Mouse (Mus musculus) thymus, postnatal 14 days (tissue): ENCODE data around the gene Ctrl.
"Not testable (repeated sequence)": the region's sequence is repeated elsewhere in the genome, so short reads cannot be mapped to it uniquely, and the experiment has no call there.

Experiments used
- DNase-seq: peaks from one replicate; pipeline ENCODE4 v3.0.0; 2021

The Ctrl gene

DNA sequence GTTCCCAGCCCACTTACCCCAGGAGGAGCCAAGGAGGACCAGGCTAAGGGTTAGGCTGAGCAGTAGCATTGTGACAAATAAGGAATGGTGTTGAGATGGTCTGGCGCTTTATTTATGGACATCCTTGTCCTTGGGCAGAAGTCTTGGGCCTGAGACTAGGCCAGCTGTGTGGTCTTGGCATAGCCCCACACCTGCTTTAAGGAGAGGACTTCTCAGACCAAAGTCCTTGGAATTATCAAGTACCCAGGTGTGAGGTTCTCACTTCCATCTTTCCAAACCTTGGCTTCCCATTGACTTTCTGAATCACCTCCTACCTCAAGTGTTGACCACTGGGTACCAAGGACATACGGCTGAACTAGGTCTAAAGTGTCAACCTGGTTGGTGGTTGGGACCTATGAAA, at the start of gene Ctrl:
Gene Ctrl (minus strand): TSS at position 101 of the 400 bp plus-strand sequence.
- no peak for DNase-seq

DNA sequence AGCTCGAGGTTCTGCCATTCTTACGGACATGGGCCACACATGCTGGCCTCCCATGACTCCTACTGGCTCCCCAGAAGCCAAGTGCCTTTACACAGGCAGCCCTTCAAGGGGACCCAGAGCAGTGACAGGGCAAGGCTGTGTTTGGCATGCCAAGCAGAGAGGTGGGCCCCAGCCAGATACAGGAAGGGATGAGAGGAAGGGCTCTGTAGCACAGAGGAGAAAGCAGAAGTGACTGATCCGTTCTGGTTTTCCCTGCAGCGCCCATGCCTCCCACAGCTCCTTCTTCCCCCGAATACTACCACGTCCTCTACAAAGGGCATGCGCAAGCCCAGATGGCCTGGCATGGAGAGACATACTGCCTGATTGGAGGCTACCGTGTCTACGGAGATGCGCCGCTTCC, 49.7 kb upstream of the Ctrl start:
- DNase-seq, result not testable (repeated sequence)

DNA sequence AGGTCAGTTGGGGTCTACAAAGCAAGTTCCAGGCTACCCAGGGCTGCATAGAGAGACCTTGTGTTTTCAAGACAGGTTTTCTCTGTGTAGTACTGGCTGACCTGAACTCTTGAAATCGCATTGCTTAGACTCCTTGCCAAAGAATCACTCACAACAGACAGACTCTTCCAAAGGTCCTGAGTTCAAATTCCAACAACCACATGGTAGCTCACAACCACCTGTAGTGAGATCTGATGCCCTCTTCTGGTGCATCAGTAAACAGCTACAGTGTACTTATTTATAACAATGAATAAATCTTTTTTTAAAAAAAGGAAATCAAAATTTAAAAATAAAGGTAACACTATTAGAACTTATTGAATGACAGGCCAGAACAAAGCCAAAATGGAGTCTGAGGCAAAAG, 47.5 kb upstream of the Ctrl start:
- DNase-seq, result no peak

GRCm38 (mm10) chr8:105979325-105979724, 45.7 kb upstream of the Ctrl start, which contains the start of gene Dpep3:
Gene Dpep3 (minus strand): TSS chr8:105979429.
- DNase-seq, result no peak

GRCm38 (mm10) chr8:105975363-105975762, 41.7 kb upstream of the Ctrl start:
- no peak for DNase-seq

GRCm38 (mm10) chr8:105971019-105971720, 37.5 kb upstream of the Ctrl start:
- no peak for DNase-seq

DNA sequence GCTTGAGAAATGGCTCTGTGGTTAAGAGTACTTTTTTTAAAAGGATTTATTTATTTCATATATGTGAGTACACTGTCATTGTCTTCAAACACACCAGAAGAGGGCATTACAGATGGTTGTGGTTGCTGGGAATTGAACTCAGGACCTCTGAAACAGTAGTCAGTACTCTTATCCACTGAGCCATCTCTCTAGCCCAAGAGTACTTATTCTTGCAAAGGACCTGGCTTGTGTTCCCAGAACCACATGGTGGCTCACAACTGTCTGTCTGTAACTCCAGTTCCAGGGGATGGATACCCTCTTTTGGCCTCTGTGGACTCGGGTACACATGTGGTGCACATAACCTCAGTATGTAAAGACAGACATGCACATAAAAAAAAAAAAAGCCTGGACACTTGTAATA, 35.7 kb upstream of the Ctrl start:
- no peak for DNase-seq

DNA sequence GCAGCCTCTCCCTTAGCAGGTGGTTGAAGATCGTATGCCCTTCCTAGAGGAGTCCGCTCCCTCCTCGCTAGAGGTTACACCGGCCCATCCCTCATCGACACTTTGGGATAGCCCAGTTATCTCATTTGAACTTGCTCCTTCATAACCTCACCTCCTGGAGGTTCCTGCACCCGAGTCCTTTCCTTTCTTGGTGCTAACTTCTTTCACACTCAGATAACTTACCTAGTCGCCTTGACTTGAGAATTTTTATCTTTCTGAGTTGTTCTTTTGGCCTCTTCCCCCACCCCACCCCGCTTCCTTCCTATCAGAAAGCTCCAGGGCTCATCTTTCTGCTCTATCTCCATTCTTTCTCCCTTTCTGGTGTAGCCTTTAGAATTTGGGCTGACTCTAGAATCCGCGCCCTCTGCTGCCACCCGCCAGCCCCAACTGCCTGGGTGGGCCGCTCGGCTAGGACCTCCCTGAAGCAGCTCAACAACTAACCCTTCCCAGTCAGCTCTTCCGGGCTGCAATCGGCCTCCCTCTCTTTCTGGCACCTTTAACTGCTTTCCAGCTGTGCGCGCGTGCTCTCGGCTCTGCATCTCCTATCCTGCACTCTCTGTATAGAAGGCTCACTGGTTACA, 33.1 kb upstream of the Ctrl start:
- DNase-seq, result peak; percentile 65

DNA sequence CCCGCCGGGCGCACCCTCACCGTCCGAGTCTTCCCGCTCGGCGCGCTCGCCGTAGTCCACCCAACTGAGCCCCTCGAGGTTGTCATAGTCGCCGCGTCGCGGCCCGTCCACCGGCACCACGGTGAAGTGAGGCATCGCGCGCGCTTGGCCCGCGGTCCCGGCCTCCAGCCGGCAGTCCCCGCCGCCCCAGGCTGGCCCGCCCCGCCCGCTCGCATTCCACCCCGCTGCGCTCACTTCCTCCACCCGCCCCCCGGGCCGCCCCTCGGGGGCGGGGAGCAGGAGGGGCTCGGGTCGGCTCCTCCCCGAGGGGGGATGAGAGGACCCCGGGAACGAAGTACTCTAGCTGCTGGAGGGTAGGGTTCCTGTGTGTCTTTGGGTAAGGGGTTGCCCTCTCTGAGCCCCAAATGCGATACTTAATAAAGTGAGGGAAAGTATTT, 32.3 kb upstream of the Ctrl start, which contains the start of gene Slc12a4:
Gene Slc12a4 (minus strand): TSS at position 193 of the 437 bp plus-strand sequence.
- peak; percentile 92 for DNase-seq

DNA sequence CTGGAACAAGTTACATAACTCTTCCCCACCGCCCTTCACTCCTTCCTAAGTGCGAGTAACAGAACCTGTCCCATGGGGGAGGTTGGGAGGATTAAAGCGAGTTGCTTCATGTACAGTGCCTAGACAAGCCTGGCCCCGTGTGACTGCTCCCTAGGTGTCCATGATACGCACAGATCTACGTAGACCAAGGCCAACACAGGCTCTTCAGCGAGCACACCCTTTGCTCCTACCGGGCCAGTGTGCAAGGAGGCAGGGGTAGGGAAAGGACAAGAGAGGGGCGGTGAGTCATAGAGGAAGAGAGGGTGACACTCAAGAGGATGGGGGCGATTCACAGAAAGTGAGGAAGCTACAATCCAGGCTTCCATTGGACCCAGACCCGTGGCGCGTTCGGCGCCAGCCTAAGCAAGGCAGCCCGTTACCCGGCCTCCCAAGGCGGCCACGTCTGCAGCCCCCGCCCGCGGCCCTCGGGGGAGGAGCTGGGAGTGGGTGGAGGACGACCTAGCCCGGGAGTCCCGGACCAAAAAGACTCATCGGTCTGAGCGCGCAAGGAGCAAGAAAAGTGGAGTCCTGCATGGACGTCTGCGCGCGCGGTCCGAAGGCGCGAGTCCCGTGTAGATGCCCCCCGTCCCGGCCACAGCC, 31.7 kb upstream of the Ctrl start:
- DNase-seq, result peak; percentile 73

- no peak for DNase-seq
Measured at GRCm38 (mm10) chr8:105964506-105965265, 31.0 kb upstream of the Ctrl start.

- DNase-seq, result no peak
Measured at GRCm38 (mm10) chr8:105961536-105961935, 27.9 kb upstream of the Ctrl start.

DNA sequence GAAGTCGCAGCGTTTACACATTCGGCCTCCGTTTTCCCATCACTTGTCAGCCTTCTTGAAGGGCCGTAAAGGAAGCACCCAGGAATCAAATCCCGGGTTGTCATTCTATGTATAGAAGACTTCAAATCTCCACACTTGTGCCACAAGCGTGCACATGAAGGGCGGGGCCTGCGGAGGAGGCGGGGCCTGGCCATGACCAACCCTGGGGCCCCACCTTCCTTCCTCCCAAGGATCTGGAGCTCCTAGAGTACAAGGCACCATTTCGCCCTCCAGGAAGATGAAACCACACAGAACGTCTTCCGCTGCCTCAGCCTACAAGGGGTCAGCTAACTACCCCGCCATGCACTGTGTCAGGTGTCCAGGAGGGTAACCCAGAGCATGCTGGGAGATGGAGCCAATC, 27.4 kb upstream of the Ctrl start:
- DNase-seq, result peak; percentile 18

DNA sequence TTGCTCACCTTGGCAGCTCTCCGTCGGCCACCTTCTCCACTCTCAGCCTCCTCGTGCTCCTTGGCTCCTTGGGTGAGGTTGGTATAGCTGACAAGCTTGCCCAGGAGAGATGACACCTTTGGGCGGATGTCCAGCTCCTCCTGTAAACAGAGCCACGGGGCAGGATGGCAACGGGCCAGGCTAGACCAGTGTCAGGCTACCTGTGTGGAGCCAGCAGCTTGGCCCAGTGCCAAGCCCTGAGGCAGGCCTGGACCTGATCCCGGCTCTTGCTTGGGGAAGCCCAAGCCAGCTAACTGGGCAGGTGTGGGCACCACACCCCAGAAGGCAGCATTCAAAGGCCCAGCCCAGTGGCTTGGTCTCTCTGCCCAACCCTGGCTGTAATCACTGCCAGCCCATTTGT, 25.7 kb upstream of the Ctrl start:
- DNase-seq, result no peak

DNA sequence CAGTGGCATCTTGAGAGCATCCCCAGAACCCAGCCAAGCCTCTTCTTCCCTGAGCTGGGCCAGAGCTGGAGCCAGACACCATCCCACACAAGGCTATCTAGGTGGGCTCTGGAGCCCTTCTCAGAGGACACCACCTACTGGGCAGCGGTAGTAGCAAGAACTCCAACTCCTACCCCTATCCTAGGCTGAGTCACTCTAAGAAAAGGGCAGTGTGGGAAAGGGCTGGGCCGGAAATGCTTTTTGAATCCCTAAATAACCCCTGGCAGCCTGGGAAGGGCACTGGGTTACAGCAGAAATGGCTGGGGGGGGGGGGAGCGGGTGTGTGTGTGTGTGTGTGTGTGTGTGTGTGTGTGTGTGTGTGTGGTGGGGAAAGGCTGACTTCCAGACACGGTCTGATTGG, 24.2 kb upstream of the Ctrl start:
- no peak for DNase-seq

DNA sequence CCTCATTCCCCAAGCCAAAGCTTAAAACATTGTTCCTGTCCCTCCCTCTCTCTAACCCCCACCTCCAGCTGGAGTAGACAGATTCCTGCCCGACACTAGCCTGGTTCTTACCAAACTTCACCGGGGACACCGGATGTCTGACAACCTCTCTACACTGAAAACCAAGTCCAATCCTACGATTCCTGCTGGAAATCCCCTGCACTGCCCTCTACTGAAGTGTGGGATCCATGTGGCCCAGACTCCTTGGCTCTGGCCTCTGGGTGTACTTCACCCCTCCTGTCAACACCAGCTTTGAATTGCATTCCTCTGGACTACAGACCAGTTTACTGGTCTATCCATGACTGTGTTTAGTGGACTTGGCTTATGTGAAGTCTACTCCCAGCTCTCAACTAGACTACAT, 22.9 kb upstream of the Ctrl start:
- no peak for DNase-seq

DNA sequence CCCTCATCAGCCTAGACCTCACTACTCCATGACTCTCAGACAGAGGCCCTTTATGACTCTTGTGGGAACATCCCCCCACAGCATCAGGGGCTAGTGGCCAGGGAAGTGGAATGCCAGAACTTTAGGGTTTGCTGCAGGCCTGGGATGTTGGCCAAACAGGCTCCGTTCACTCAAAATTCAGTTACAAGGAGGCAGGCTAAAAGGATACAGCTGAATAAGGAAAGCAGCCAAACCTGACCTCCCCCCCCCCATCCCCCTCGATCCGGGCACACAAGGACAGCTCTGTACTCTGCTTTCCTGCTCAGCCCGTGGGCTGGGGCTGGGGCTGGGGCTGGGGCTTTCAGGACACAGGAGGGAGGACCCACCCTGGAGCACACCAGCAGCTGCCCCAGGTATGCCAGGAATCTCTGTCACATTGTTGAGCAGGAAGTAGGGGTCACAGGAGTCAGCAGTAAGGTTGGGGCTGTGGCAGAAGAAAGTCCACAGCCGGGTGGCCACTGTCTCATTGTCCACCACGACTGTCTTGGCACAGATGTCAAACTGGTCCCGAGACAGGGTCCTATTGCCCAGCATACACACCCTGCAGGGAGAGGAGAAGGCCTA, 17.5 kb upstream of the Ctrl start:
- DNase-seq, result no peak

- no peak for DNase-seq
Measured at GRCm38 (mm10) chr8:105949350-105949749, 15.7 kb upstream of the Ctrl start.

DNA sequence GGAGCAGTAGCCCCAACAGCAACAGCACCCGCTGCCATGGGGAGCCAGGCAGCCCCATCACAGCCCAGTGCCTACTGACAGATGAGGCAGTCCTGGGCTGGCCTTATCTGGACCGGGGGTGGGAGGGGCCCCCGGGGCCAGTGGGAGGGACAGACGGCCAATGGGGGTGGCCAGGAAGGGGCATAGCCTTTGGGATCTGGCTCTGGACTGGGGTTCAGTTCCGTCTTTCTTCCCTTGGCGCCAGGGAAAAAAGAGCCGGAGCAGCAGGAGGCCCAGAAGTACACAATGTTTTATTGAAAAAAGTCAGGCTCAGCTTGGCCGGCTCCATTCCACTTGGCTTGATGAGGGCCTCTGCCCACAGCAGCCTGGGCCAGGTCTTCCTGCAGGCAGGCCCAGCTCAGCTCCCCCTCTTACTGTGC, 9.7 kb upstream of the Ctrl start, which contains the start of gene Lcat:
Gene Lcat (minus strand): TSS at position 62 of the 419 bp plus-strand sequence.
- DNase-seq, result no peak

DNA sequence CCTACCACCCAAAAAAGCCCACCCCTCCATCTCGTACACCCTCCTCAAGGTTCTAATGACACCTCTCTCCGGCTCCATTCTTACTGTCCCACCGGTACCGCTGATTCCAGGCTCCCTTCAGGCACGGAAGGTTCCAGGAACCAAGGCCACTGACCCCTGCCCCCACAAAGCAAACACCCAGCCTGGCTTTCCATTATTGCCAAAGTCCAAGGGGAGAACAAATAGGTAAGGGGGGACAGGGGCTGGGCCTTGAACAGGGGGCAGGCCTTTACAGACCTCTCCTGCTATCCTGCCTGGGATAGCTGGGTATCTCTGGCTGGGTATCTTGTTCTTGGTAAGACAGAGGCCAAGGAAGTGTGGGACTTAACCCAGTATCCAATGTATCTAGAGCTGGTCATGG, 8.9 kb upstream of the Ctrl start:
- no peak for DNase-seq

- no peak for DNase-seq
Measured at GRCm38 (mm10) chr8:105942026-105942425, 8.4 kb upstream of the Ctrl start.

GRCm38 (mm10) chr8:105938306-105938669, 4.6 kb upstream of the Ctrl start, which contains the start of gene Psmb10:
Gene Psmb10 (minus strand): TSS chr8:105938444.
- DNase-seq, result peak; percentile 53
